Mouse (Mus musculus) stomach, postnatal 0 days (tissue): ENCODE measurements at regions not wholly inside any gene's neighbourhood (a gene's known extent, or its start where the extent isn't known, plus 50 kb on each side); places are given as distances from the start of the nearest gene placed in this dataset.

Source experiments
- CTCF ChIP-seq: IDR thresholded peaks from 2 replicates; pipeline ENCODE4 v1.5.1; 2016; ENCODE audit warnings: antibody characterized with exemption, low read depth, mild to moderate bottlenecking, moderate library complexity
- EP300 ChIP-seq: optimal IDR thresholded peaks from 2 replicates; pipeline ENCODE3; 2016; ENCODE audit warnings: antibody characterized with exemption

GRCm38 (mm10) chr17:14519367-14519766 is 174.7 kb downstream of the Thbs2 start:
- TF ChIP-seq EP300, result no peak
- TF ChIP-seq CTCF, result no peak
